Mouse (Mus musculus): ENCODE results near the gene Gmppb. TPM values are rescaled to one million over a fixed set of nuclear protein-coding genes. Genes with fewer than 3 reads are reported as not detected.

Gene Gmppb
- total RNA-seq, 2 experiments from 2014 or later, result 4.7 to 8.3 TPM

DNA sequence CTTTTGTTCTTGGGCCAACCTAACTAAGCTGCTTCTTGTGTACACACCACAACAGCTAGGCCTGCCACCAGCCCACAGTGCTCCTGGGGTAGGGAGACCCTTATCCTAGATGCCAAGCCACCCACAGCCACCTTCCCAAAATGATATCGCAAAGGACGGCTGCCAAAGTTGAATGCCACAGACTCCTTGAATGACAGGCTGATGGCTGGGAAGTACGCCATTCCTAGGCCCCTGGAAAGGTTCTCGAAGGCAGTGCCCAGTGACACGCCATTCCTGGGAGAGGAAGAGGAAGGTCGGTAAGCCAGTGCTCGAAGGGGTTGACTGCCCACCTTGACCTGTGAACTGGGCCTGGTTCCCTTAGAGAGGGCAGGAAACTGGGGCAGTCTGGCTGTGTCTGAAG, 20.5 kb downstream of the Gmppb start:
- no peak for DNase-seq
- intact Hi-C loops (cut with DNase I; ENCODE audit: low total_unique reads), result loop anchor here (5.0 kb wide), 1 partner anchor 167 kb away; no protein-coding TSS in a partner anchor

- intact Hi-C loops (cut with DNase I; ENCODE audit: low total_unique reads), result no loop called here
These were observed 22.8 kb downstream of the Gmppb start for GRCm38 (mm10) chr9:108071801-108072200.

DNA sequence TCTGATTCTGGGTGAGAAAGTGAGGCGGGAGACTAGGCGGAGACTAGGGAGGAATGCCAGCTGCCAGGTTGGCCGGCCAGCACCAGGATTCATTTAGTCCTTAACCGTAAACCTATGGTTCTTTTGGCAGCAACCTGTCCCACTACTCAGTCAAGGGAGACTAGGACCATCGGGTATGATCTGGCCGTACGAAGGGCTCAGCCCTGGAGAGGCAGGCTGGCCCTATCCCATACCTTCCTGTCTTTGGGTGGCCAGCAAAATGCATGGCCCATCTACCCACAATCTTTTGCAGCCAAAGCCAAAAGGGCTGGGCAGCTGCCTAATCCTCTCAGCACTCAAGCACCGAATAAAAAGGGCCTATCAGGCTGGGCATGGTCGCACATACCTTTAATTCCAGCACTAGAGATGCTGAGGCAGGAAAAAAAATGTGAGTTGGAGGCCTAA, 23.5 kb downstream of the Gmppb start:
- intact Hi-C loops (cut with DNase I; ENCODE audit: low total_unique reads), result no loop called here

More at GRCm38 (mm10) chr9:108071801-108072200, 22.8 kb downstream of the Gmppb start:
- DNase-seq, result no peak

DNA sequence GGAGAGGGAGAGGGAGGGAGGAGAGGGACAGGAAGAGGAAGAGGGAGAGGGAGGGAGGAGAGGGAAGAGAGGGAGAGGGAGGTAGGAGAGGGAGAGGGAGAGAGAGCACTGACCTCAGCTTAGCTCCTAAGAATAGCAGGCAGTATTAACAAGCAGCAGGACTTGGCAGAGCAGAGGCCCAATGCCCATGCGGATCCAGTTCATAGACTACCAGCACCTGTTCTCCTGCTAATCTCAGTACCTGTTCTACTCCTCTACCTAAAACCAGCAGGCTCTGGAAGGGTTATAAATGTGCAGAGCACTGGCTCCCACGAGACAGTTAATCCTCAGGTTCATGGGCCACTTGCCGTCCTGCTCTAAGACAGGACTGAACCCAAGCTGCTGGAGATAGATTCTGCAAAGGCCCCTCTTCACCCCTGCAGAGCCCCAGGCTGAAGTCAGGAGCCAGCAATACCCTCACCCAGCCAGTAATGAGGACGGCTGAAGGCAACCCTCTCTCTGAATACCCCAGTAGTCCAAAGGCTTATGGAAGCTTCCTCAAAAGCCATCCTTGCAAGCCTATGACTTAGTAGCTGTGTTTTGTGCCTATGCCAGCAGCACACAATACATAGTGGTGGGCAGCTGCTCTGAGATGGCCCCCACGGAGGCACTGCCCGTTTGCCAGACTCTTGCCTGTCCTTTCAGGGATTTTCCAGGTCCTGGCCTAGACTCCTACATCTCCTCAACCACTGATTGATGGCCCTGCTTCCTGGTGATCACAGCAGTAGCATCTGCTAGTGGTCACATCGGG, 24.3 kb downstream of the Gmppb start:
- intact Hi-C loops (cut with DNase I; ENCODE audit: low total_unique reads), result no loop called here
- DNase-seq, result no peak

More for the DNA sequence above, 23.5 kb downstream of the Gmppb start:
- DNase-seq, result no peak

- intact Hi-C loops (cut with DNase I; ENCODE audit: low total_unique reads), result no loop called here
- no peak for DNase-seq
These were observed 31.1 kb downstream of the Gmppb start, which contains the start of gene Mst1 for GRCm38 (mm10) chr9:108080168-108080567. Gene Mst1 (plus strand): TSS chr9:108080436.

DNA sequence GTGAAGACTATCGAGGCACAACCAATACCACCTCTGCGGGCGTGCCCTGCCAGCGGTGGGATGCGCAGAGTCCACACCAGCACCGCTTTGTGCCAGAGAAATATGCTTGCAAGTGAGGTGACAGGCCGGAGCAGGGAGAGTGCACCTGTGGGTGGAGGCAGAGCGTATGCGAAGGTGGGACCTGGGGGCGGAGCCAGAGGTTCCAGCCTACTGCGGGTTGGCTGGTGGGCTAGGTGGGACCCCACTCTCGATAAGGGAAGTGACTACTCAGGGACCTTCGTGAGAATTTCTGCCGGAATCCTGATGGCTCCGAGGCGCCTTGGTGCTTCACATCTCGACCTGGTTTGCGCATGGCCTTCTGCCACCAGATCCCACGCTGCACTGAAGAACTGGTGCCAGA, 33.5 kb downstream of the Gmppb start:
- intact Hi-C loops (cut with DNase I; ENCODE audit: low total_unique reads), result no loop called here
- DNase-seq, result no peak

DNA sequence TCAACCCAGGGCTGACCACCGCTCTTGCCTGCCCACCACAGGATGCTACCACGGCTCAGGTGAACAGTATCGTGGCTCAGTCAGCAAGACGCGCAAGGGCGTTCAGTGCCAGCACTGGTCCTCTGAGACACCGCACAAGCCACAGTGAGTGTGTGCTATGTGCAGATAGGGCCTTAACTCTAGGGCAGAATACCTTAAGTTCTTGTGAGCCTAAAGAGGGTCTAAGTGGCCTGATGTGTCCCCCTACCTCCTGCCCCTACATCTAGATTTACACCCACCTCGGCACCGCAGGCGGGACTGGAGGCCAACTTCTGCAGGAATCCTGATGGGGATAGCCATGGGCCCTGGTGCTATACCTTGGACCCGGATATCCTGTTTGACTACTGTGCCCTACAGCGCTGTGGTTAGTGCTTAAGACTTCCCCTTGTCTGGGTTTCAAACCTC, 34.0 kb downstream of the Gmppb start, which contains the start of gene Rnf123:
Gene Rnf123 (minus strand): TSS at position 359 of the 444 bp plus-strand sequence.
- intact Hi-C loops (cut with DNase I; ENCODE audit: low total_unique reads), result no loop called here
- DNase-seq, result no peak

DNA sequence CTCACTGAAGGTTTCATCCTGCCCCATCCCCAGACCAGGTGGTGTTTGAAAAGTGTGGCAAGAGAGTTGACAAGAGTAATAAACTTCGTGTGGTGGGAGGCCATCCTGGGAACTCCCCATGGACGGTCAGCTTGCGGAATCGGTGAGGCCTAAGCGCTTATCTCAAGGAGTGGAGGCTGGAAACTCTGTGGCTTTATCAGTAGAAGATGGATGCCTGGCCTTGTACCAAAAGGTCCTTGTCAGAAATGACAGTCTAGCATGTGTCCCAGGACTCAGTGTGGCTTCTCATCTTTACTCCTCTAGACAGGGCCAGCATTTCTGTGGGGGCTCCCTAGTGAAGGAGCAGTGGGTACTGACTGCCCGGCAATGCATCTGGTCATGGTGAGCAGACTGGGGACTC, 34.5 kb downstream of the Gmppb start:
- intact Hi-C loops (cut with DNase I; ENCODE audit: low total_unique reads), result no loop called here
- no peak for DNase-seq

GRCm38 (mm10) chr9:108085261-108085660, 36.2 kb downstream of the Gmppb start:
- intact Hi-C loops (cut with DNase I; ENCODE audit: low total_unique reads), result no loop called here
- no peak for DNase-seq

DNA sequence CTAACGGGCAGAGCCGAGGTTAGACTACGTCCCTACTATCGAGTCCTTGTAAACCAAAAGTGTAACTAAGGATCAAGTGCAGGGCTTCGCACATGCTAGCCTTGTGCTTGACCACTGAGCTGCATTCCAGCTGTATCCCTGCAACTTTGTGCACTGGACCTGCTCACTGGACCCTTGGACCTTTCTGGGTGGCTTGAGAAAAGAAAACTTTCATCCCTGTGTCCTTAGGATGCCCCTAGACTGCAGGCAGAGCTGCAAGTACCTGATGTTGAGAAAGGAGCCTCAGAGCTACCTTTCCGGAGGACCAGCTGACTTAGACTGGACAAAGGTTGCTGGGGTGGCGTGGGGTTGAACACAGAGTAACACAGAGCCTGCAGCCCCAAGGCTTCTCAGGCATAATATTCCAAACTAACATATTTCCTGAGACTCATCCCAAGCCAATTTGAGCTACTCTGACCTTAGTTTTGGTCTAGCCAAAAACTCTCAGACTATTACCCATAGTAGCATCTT, 41.6 kb downstream of the Gmppb start:
- DNase-seq, result no peak
- intact Hi-C loops (cut with DNase I; ENCODE audit: low total_unique reads), result no loop called here

GRCm38 (mm10) chr9:108093586-108093985, 44.5 kb downstream of the Gmppb start:
- intact Hi-C loops (cut with DNase I; ENCODE audit: low total_unique reads), result no loop called here
- no peak for DNase-seq

- intact Hi-C loops (cut with DNase I; ENCODE audit: low total_unique reads), result no loop called here
- peak; percentile 96 for DNase-seq
These were observed 45.3 kb downstream of the Gmppb start, which contains the start of gene Apeh for GRCm38 (mm10) chr9:108094184-108094941. Gene Apeh (minus strand): TSS chr9:108094606.

- intact Hi-C loops (cut with DNase I; ENCODE audit: low total_unique reads), result loop anchor here (5.0 kb wide), 1 partner anchor 192 kb away; no protein-coding TSS in a partner anchor
- DNase-seq, result no peak
These were observed 46.0 kb downstream of the Gmppb start for GRCm38 (mm10) chr9:108094998-108095411.

DNA sequence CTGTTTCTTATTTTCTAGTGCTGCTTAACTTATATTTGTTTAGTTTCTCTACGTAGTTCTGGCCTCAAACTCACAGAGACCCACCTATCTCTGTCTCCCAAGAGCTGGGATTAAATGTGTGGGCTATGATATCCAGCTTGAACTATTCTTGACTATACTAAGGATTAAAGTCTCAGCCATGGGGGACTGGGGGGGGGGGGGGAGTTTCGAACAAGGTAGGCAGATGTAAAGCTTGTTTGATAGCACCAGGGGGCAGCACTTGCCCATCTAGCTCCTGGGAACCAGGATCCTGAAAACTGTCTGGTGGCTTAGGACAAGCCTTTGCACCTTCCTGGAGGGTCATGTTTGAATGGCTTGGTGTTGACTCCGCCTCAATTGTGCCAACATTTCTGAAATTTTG, 46.5 kb downstream of the Gmppb start:
- intact Hi-C loops (cut with DNase I; ENCODE audit: low total_unique reads), result loop anchor here (5.0 kb wide), 1 partner anchor 192 kb away; no protein-coding TSS in a partner anchor
- DNase-seq, result peak; percentile 61

DNA sequence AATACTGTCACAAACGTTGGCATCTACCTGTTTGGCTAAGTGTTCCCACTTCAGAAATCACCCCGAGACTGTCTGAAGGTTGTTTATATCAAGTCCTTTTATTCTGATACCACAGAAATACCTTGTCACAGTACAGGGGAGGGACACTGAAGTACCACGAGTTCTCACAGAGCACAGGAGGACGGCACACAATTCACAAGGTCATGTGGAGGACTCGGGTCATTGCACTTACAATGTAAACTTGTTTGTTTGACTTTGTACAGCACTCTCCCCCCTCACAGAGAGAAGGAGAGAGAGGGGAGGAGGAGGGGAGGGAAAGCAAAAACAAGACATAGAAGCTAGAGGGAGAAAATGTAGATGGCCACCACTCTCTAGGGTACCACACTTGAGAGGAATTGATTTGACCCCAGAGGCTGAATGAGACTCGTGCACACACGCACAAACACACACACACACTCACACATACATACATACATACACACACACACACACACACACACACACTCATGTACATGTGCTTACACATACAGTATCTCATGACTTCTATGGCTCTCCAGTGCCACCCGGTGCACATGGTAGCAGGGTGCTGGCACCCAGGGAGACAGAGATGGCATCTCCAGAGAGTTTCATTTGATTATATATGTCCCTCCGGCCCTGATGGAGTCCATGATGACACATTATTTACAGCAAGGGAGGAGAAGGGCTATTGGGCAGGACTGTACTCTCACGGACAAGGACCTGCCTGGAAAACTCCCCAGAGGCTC, 47.1 kb downstream of the Gmppb start:
- no peak for DNase-seq
- intact Hi-C loops (cut with DNase I; ENCODE audit: low total_unique reads), result loop anchor here (2.0 to 5.0 kb wide), 2 partner anchors 105 to 191 kb away; no protein-coding TSS in a partner anchor

DNA sequence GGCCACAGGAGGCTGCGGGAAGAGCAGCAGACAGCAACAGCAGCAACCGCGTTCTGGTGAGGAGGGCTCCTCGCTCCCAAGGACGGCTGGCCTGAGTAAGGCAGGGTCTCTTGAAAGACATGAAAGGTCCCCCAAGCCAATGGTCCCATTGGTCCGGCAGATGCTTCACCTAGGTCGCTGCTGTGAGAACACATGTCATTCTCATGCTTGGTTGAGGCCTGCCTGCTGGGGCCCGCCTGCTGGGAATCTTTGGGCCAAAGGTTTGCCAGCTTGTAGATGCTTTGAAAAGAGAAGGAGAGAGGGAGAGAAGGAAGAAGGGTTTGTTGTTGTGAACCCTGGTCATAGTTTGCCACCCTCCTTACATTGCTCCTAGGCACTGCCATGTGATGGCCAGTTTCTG, 50.6 kb downstream of the Gmppb start:
- no peak for DNase-seq
- intact Hi-C loops (cut with DNase I; ENCODE audit: low total_unique reads), result loop anchor here (5.0 kb wide), 1 partner anchor 188 kb away; no protein-coding TSS in a partner anchor
